Mouse (Mus musculus) neural tube, embryonic 12.5 days (tissue): ENCODE data around the gene Usp37. TPM values are rescaled to one million over a fixed set of nuclear protein-coding genes. Genes with fewer than 3 reads are reported as not detected.

Source experiments
- ATAC-seq: fragments of 200-750 bp; cut with Nextera tagmentation; 2 replicates; pipeline ENCODE4 v1.8.0; 2017; ENCODE audit warnings: low read depth, mild to moderate bottlenecking, moderate TSS enrichment, moderate library complexity; ENCODE audit not compliant: low FRiP score
- H3K27ac ChIP-seq: fragments of 300-500 bp; sonication (generic); 2 replicates; pipeline ENCODE4 v1.5.1; 2016
- H3K27me3 ChIP-seq: fragments of 300-500 bp; sonication (generic); replicated peaks from 2 replicates; pipeline ENCODE4 v1.6.1; 2016; ENCODE audit warnings: mild to moderate bottlenecking
- H3K36me3 ChIP-seq: fragments of 300-500 bp; sonication (generic); 2 replicates; pipeline ENCODE4 v1.6.1; 2016; ENCODE audit warnings: mild to moderate bottlenecking
- H3K4me1 ChIP-seq: fragments of 300-500 bp; sonication (generic); 2 replicates; pipeline ENCODE4 v1.6.1; 2016
- H3K4me2 ChIP-seq: fragments of 300-500 bp; sonication (generic); replicated peaks from 2 replicates; pipeline ENCODE4 v1.6.1; 2016; ENCODE audit warnings: mild to moderate bottlenecking
- H3K4me3 ChIP-seq: fragments of 300-500 bp; sonication (generic); 2 replicates; pipeline ENCODE4 v1.5.1; 2016
- H3K9ac ChIP-seq: fragments of 300-500 bp; sonication (generic); 2 replicates; pipeline ENCODE4 v1.6.1; 2016; ENCODE audit warnings: mild to moderate bottlenecking
- H3K9me3 ChIP-seq: fragments of 300-500 bp; sonication (generic); 2 replicates; pipeline ENCODE4 v1.6.1; 2016; ENCODE audit warnings: mild to moderate bottlenecking
- WGBS: fragments of 180-500 bp; shearing (Covaris S2); methylation state at CpG from one replicate; pipeline ENCODE4 v1.1.7; 2016; 5-methylcytosine and 5-hydroxymethylcytosine counted together
- polyA plus RNA-seq: library from polyadenylated mRNA; unstranded; fragments of >200 nt; fragmentation: Nextera tagmentation; extraction: Ambion mirVana; gene quantifications from 2 replicates; pipeline ENCODE4 v1.2.1, GENCODE M21; 2016

Gene Usp37
- polyA plus RNA-seq, result 30.2 and 33.1 TPM in 2 replicates

GRCm38 (mm10) chr1:74544184-74544583 is at the start of gene Usp37:
Usp37 (minus strand) TSS chr1:74544284.
- Histone ChIP-seq H3K27me3 (no peaks in the 10 kb centered on the region), H3K9me3 (no peaks in the 10 kb centered on the region), H3K4me3 (no peak within 1 kb of the TSS), H3K36me3 (no peaks in the 10 kb centered on the region), H3K4me2 (peak within 1 kb of the TSS; percentile 41; the same call in 1 of the 2 replicates), H3K27ac (no peak within 1 kb of the TSS), H3K4me1 (peaks cover 7% of the 10 kb centered on the region; the same call in 1 of the 2 replicates), H3K9ac (no peak within 1 kb of the TSS)
- no peak for ATAC-seq
- whole genome bisulfite sequencing, result 35% methylated on average over 4 of the region's 4 CpGs

- Histone ChIP-seq H3K36me3 (peaks cover 32% of the 10 kb centered on the region), H3K9me3 (no peaks in the 10 kb centered on the region)
- WGBS, result under 1% methylated on average over 48 of the region's 48 CpGs
Observed at GRCm38 (mm10) chr1:74587773-74588445, 43.8 kb upstream of the Usp37 start, which contains the start of the genes Zfp142 and Bcs1l. Zfp142 (minus strand) TSS chr1:74588246. Bcs1l (plus strand) TSS chr1:74588289.

GRCm38 (mm10) chr1:74587233-74587772 is 43.2 kb upstream of the Usp37 start:
- H3K4me1 ChIP-seq, result peaks cover 20% of the 10 kb centered on the region
- no peak; the same call in 1 of the 2 replicates for ATAC-seq
- WGBS, result under 1% methylated on average over 24 of the region's 24 CpGs
- peaks cover 34% of the 10 kb centered on the region for H3K36me3 ChIP-seq
- H3K9me3 ChIP-seq, result no peaks in the 10 kb centered on the region
- no peaks in the 10 kb centered on the region for H3K27me3 ChIP-seq
- peak overlapping the region; percentile 72 for H3K4me3 ChIP-seq
- peak overlapping the region; percentile 69 for H3K9ac ChIP-seq
- H3K4me2 ChIP-seq, result peak overlapping the region; percentile 87
- H3K27ac ChIP-seq, result 0 out of 2 replicates have a peak overlapping the region, but pooled peaks have one; percentile 28

More at GRCm38 (mm10) chr1:74587773-74588445, 43.8 kb upstream of the Usp37 start, which contains the start of the genes Zfp142 and Bcs1l:
- Histone ChIP-seq H3K27me3 (no peaks in the 10 kb centered on the region), H3K4me3 (peak within 1 kb of the TSS; percentile 72), H3K4me1 (peaks cover 20% of the 10 kb centered on the region), H3K27ac (peak within 1 kb of the TSS; percentile 28; the same call in 1 of the 2 replicates), H3K9ac (peak within 1 kb of the TSS; percentile 69), H3K4me2 (peak within 1 kb of the TSS; percentile 87)
- peak; percentile 99 for ATAC-seq

GRCm38 (mm10) chr1:74584616-74585398 is 40.7 kb upstream of the Usp37 start:
- no peak for ATAC-seq
- no peak overlapping the region for H3K9ac ChIP-seq

GRCm38 (mm10) chr1:74582621-74583020 is 38.5 kb upstream of the Usp37 start:
- H3K4me2 ChIP-seq, result no peak overlapping the region
- WGBS, result 82% methylated on average over 3 of the region's 3 CpGs
- no peaks in the 10 kb centered on the region for H3K9me3 ChIP-seq
- H3K4me3 ChIP-seq, result no peak overlapping the region
- H3K27me3 ChIP-seq, result no peaks in the 10 kb centered on the region
- ATAC-seq, result no peak
- peaks cover 38% of the 10 kb centered on the region for H3K36me3 ChIP-seq
- H3K9ac ChIP-seq, result no peak overlapping the region
- H3K4me1 ChIP-seq, result peaks cover 15% of the 10 kb centered on the region
- H3K27ac ChIP-seq, result no peak overlapping the region

More at GRCm38 (mm10) chr1:74584616-74585398, 40.7 kb upstream of the Usp37 start:
- Histone ChIP-seq H3K9me3 (no peaks in the 10 kb centered on the region), H3K4me3 (no peak overlapping the region), H3K27ac (no peak overlapping the region), H3K36me3 (peaks cover 16% of the 10 kb centered on the region), H3K4me2 (no peak overlapping the region), H3K4me1 (peaks cover 20% of the 10 kb centered on the region), H3K27me3 (no peaks in the 10 kb centered on the region)
- WGBS, result 95% methylated on average over 3 of the region's 3 CpGs

- ATAC-seq, result no peak
- no peaks in the 10 kb centered on the region for H3K27me3 ChIP-seq
- H3K36me3 ChIP-seq, result peaks cover 88% of the 10 kb centered on the region
- no peak overlapping the region for H3K27ac ChIP-seq
- WGBS, result 92% methylated on average over 29 of the region's 29 CpGs
- no peaks in the 10 kb centered on the region for H3K4me1 ChIP-seq
- no peak overlapping the region for H3K4me3 ChIP-seq
- H3K9me3 ChIP-seq, result no peaks in the 10 kb centered on the region
- no peak overlapping the region for H3K4me2 ChIP-seq
- no peak overlapping the region for H3K9ac ChIP-seq
Observed at GRCm38 (mm10) chr1:74569739-74570719, 25.9 kb upstream of the Usp37 start.

GRCm38 (mm10) chr1:74565834-74566233 is 21.8 kb upstream of the Usp37 start:
- no peak overlapping the region for H3K27ac ChIP-seq
- ATAC-seq, result no peak
- H3K4me1 ChIP-seq, result no peaks in the 10 kb centered on the region
- H3K9me3 ChIP-seq, result no peaks in the 10 kb centered on the region
- no peak overlapping the region for H3K9ac ChIP-seq
- no peak overlapping the region for H3K4me2 ChIP-seq
- no peak overlapping the region for H3K4me3 ChIP-seq
- peaks cover 69% of the 10 kb centered on the region for H3K36me3 ChIP-seq
- 79% methylated on average over 6 of the region's 6 CpGs for WGBS
- H3K27me3 ChIP-seq, result no peaks in the 10 kb centered on the region

- WGBS, result 81% methylated on average over 5 of the region's 5 CpGs
- peaks cover 8% of the 10 kb centered on the region for H3K36me3 ChIP-seq
- H3K4me1 ChIP-seq, result no peaks in the 10 kb centered on the region
- H3K27ac ChIP-seq, result no peak overlapping the region
- no peak for ATAC-seq
- H3K9me3 ChIP-seq, result no peaks in the 10 kb centered on the region
- H3K4me2 ChIP-seq, result no peak overlapping the region
- H3K9ac ChIP-seq, result no peak overlapping the region
- no peak overlapping the region for H3K4me3 ChIP-seq
- no peaks in the 10 kb centered on the region for H3K27me3 ChIP-seq
Observed at GRCm38 (mm10) chr1:74559061-74559460, 15.0 kb upstream of the Usp37 start.

- 3% methylated on average over 6 of the region's 6 CpGs for whole genome bisulfite sequencing
- Histone ChIP-seq H3K9me3 (no peaks in the 10 kb centered on the region), H3K27ac (no peak within 1 kb of the TSS), H3K4me1 (peaks cover 7% of the 10 kb centered on the region; the same call in 1 of the 2 replicates), H3K4me2 (peak within 1 kb of the TSS; percentile 41), H3K9ac (peak within 1 kb of the TSS; percentile 4; the same call in 1 of the 2 replicates), H3K36me3 (no peaks in the 10 kb centered on the region), H3K4me3 (no peak within 1 kb of the TSS), H3K27me3 (no peaks in the 10 kb centered on the region)
- ATAC-seq, result peak; percentile 29; the same call in 1 of the 2 replicates
Observed at GRCm38 (mm10) chr1:74542451-74542961, 1.6 kb downstream of the Usp37 start, which contains the start of gene Plcd4. Plcd4 (plus strand) TSS chr1:74542888.

GRCm38 (mm10) chr1:74538650-74539049 is 5.4 kb downstream of the Usp37 start:
- Histone ChIP-seq H3K36me3 (no peaks in the 10 kb centered on the region), H3K27me3 (no peaks in the 10 kb centered on the region), H3K4me2 (no peak overlapping the region), H3K27ac (no peak overlapping the region), H3K4me1 (peaks cover 7% of the 10 kb centered on the region; the same call in 1 of the 2 replicates), H3K9ac (no peak overlapping the region), H3K4me3 (no peak overlapping the region), H3K9me3 (no peaks in the 10 kb centered on the region)
- no peak for ATAC-seq

GRCm38 (mm10) chr1:74528589-74528988 is 15.5 kb downstream of the Usp37 start:
- H3K27me3 ChIP-seq, result no peaks in the 10 kb centered on the region
- H3K4me3 ChIP-seq, result no peak overlapping the region
- WGBS, result 91% methylated on average over 7 of the region's 7 CpGs
- H3K4me2 ChIP-seq, result no peak overlapping the region
- no peaks in the 10 kb centered on the region for H3K4me1 ChIP-seq
- H3K9me3 ChIP-seq, result no peaks in the 10 kb centered on the region
- H3K36me3 ChIP-seq, result peaks cover 90% of the 10 kb centered on the region
- H3K27ac ChIP-seq, result no peak overlapping the region
- no peak overlapping the region for H3K9ac ChIP-seq
- ATAC-seq, result no peak
